Mouse (Mus musculus) frontal cortex, postnatal 14 days (tissue): ENCODE measurements around the gene Cited4.
A peak's percentile ranks its signal among the peaks of the same experiment; 100 is the strongest.

Experiments
- DNase-seq, 2 experiments: peaks; one replicate each; pipeline ENCODE4 v3.0.0; 2022; ENCODE audit warnings: low spot score in 2 of 2

The Cited4 gene

DNA sequence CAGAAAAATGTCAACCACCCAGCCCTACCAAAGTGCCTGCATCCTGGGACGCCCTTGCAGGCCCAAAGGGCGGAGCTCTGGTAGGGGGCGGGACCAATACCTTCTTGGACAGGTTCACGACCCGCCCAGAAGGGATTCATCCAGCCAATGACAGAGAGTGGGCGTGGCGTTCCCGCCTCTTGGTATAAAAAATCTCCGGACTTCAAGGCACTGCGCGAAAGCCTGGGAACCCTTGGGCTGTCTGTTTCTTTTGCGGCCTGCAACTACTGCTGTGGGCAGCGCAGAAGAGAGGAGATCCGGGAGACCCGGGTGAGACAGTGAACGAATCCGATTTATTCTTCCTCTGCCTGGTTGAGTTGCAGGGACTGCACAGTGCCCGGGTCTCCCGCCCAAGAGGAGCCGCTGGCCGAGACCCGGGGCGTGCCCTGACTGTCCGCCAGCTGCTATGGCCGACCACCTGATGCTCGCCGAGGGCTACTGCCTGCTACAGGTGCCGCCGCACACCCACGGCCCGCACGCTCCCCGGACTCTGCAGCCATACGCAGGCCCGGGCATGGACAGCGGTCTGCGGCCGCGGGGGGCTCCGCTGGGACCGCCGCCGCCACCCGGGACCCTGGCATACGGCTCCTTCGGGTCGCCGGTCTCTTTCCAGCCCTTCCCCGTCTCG, at the start of gene Cited4:
TSS of gene Cited4 (plus strand) at position 215 of the 667 bp plus-strand sequence.
- DNase-seq: peak; percentile 70 to 74

DNA sequence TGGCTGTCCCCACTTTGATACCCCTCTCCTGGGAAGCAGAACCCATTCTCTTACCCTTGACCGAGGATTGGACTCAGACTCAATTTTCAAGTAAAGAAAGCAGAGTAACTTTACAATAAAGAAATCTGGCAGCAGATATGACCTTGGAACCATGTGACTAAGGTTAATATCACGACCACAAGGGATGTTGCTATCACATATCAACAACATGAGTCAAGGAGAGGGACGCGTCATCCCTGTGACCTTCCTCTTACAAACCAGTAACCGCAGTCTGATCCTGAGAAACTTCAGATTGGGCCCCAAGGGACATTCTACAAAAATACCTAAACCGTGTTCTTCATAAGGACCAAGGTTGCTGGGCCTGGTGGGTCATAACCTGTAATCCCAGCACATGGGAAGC, 38.6 kb upstream of the Cited4 start:
- DNase-seq: no peak

DNA sequence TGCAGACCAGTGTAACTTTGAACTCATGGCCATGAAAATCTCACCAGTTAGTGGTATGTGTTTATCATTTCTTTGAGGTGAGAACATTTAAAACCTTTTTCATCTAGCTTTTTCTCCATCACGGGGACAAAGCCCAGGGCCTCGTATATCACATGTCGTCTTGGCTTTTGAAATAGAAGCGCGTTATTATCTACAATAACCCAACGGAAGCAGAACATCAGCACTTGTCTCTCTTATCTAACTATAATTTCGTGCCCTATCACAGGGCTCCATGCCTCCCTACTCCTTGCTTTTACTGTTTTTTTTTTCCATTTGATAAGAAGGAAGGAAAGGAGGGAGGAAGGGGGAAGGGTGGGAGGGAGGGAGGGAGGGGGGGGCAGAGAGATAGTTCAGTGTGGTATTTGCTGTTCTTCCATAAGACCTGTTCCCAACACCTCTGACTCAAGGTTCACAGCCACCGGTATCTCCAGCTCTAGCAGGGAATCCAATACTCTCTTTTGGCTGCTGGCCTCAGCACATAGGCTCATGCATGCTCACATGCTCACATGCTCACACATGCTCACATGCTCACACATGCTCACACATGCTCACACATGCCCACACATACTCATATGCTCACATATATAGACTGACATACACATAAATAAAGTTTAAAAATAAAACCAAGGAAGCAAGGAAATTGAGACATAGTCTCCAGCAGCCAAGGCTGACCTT, 36.0 kb upstream of the Cited4 start:
- no peak for DNase-seq

DNA sequence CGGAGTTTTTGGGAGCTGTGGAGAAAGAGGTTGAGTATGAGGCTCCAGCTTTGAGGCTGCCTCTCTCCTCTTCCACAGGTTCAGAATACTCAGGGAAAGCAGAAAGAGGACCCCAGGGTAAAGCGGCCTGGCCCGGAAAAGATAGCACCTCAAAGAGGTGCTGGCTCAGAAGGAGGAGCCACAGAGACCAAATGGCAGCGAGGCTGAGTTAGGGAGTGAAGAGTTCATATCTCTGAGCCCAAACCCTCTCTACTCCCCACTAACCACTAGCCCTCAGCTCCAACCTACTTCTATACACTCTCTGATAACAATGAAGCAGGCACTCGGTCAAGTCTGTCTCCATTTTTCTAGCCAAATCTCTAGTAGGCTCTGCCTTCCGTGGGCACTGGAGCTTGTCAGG, 34.5 kb upstream of the Cited4 start:
- no peak for DNase-seq

DNA sequence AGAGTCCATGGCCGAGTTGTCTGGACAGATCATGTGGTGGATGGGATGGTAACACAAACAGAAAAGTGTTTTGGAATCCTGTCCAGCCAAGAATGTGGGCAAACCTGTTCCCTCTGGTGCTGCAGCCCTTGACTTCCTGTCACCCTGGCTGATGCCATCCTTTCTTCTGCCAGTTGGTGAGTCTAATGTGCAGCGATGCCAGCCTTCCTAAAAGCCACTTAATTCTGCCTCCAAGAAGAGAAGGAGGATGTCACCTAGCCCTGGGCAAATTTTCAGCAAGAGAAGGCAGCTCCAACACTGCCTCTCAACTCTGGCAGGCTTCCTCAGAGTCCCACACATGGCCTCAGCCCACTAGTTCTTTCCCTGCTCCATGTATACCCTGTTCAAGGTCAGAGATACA, 31.0 kb upstream of the Cited4 start:
- DNase-seq: no peak

DNA sequence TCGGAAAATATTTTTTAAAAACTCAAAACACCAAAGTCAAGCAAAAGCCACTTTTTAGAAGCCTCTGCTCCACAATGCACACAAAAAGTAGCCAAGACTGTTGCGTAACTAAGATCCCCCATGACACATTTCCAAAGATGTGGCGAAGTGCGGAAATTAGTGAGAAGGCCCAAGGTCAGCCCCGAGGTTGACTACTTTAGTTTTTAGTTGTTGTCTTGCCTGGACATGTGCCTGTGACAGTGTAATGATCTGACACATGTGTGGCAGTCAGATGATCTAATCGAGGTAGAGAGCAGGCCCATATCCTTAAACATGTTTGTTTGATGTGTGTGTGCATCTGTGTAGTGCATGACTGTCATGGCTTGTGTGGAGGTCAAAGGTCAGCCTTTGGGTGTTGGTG, 24.4 kb upstream of the Cited4 start:
- DNase-seq: no peak

DNA sequence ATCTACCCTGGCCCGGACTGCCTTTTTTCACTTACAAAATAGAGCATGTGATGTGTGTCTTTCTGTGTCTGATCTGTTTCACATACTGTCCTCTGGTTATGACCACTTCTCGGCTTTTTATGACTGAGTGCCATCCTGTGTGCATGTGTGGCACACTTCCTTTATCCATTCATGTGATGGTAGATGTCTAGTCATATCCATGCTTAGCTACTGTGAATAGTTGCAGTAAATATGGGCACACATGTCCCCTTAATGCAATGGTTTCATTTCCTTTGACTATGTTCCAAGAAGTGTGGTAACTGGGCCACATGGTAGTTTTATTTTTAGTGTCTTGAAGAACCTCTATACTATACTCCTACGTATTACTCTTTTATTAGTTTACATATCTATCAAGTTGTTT, 22.5 kb upstream of the Cited4 start:
- DNase-seq: no peak

DNA sequence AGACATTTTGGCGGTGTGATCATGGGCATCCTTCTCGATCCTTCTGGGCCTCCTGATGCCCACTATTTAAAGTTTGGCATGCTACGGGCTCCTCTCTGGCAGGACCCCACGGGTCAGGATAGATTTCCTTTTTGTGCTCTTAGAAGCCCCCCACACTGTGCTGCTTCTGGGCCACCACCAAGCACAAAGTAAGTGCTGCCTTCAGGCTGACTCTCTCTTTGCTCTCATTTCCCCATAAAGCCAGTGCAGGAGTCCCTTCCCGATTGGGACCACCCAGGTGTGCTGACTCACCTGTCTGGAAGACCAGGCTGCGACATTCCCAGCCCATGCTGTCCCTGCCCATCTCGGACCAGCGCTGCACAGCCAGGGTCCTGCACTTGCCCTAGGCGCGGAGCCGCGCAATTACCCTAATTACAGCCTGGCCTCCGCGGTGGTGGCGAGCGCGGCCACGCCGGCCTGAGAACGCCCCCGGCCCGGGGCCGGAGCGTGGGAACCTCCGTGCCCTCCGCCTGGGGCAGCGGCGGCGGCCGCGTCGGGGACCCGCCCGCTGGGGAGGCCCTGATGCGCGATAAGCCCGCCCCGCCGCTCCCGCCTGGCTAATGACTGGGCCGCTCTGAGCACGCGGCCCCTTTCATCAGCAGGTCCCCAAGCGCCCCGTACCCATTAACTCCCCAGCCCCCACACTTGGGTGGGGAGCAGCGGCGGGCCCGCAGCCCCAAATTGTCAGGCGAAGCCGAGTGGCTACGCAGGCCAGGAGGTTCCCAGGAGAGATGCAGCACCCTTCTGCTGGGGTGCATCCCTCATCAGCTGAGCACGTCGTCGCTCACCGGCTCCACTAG, 16.8 kb upstream of the Cited4 start:
- peak; percentile 23 to 29 for DNase-seq

DNA sequence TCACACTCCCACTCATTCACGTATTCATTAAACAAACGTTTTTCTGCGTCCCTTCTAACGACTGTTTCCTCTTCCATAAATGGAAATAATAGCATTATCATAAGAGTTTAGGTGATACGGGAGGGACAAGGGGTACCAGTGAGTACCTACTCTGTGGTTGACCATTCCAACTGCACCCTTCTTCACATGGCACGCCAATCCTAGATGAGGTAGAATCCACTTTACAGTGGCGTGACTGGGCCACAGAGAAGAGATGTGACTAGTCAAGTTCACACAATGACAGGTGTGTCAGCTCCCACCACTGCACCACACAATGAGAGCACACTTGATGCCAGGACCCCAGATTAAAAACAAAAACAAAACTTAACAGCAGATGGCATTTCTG, 16.2 kb upstream of the Cited4 start:
- no peak for DNase-seq

DNA sequence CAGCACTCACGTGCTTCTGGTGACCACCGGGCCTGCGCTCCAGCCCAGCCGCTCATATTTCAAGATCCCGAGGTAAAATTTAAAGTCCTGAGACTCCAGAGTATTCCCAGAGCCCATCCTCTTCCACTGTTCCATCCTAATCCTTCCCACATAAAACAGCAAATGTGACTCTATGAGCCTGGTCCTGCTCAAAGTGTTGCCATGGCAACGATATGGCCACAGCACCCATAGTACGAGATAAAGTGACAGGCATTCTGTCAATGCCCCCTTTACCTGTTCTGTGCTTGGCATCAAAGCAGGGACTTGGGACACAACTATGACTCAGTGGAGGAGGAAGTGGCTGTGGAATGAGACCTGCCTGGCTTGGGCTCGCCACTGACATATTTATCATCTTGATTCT, 10.5 kb upstream of the Cited4 start:
- no peak for DNase-seq

DNA sequence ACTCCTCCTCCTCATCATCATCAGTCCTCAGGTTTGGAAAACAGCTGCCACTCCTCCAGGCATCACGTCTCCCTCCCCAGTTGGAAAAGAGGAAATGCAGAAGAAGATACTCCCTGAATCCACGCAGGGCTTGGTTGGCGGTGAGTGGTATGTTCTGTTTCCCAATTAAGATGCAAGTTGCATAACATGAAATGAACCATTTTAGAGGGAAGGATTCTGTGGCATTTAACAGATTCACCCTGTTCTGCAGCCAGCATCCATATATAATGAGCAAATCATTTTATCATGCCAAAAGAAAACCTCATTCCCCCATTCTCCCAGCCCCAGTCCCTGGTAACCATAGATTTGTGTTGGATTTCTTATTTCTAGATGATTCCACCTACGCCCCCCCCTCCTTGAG, 5.9 kb upstream of the Cited4 start:
- peak in 1 of 2 experiments; percentile 37 for DNase-seq

DNA sequence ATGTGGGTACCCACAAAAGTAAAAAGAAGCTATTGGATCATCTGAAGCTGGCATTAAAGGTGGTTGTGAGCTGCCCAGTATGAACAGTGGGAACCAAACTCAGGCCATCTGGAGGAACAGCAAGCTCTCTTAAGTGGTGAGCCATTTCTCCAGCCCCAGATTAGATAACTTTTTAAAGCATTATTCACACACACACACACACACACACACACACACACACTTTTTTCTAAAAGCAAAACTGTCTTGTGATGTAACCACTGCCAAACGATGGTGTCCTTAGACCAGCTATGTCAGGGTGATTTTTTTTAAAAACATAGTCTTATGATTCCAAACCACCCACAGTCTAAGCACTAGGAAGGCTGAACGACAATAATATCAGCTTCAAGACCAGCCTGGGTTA, 1.8 kb upstream of the Cited4 start:
- no peak for DNase-seq

DNA sequence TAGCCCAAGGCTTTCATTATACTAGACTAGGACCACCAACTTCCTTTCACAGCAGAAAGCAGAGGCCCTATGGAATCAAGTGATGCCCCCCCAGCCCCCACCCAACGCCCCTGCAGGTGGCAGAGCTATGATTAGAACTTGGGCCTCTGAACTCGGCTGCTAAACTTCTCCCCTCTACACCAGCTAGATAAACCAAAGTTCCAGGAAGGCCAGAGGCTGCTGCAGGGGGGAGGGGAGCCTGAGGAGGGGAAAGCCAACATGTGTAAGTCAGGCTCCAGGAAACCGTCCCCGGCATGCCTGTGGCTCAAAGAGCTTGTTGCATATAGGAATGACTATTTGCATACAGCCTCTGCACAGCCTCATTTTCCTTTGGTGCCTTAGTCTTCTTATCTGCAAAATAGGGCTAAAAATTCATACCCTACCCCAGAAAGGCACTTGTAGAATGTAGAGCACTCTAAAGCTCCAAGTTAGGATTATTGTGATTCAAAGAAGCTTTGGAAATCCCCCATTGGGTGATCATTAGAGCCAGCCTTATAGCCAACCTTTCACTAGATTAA, 1.1 kb upstream of the Cited4 start:
- DNase-seq: no peak

DNA sequence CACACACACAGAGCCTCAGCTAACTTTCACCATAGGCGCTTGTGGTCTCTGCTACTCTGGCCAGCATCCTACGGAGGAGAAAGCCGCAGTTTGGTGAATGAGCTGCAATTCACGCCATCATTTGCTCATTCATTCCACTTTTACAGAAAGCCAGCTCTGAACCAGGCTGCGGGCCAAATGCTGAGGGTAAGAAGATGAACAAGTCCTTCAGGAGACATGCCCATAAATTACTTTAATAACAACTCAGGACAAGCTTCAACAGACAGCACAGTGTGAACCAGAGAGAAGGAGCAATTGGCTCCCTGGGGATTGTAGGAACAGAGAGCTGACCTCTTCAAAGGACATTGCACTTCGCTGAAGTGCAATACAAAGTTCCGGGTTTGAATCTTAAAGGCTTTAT, 590 bp upstream of the Cited4 start:
- no peak for DNase-seq

DNA sequence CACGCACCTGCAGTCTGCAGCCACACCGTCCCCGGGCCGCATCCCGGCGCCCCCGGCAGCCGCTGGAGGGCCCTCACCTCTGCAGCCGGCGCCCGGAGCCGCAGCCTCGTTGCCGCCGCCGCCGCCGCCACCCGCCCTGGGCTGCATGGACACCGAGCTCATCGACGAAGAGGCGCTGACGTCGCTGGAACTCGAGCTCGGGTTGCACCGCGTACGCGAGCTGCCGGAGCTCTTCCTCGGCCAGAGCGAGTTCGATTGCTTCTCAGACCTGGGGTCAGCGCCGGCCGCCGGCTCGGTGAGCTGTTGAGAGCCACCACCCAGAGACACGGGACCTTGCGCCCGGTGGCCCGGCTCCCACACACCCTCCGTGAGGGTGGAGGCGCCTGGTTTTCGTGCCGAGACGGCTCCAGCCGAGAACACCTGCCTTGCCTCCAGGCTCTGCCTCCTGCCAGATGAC, 701 bp downstream of the Cited4 start:
- no peak for DNase-seq

DNA sequence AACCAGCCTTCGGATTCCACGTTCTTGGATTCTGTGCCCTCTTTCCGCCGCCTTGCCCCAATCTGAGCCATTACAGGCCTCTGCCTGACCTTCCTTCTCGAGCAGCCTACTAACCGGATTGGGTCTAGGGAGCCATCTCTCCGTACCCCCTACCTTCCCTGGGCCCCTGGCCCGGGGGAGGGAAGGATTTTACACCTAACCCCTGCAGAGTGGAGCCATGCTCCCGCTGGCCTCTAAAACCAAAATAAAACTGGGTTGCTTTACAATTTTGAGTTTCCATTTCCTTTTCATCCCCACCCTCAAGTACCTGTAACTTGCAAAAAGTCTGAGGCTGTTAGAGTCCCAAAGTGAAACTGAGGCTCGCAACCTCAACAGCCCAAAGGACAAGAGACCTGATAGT, 1.2 kb downstream of the Cited4 start:
- DNase-seq: no peak

DNA sequence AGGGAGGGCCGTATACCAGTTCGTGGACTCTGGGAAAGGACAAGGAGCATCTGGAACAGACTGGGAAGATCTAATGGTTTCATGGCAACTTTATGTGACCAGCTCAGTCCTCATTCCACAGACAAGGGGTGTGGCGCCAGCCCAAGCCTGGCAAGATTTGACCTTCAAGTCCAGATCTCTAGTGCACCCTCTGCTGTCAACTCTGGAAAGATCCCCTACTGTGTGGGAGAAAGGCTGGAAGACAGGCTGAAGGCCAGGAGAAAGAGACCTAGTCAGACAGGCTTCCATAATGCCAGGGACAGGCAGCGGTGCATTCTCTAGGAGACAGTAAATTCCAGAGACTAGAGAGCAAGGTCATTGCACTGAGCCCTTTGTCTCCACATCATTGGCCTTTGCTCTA, 2.2 kb downstream of the Cited4 start:
- no peak for DNase-seq

DNA sequence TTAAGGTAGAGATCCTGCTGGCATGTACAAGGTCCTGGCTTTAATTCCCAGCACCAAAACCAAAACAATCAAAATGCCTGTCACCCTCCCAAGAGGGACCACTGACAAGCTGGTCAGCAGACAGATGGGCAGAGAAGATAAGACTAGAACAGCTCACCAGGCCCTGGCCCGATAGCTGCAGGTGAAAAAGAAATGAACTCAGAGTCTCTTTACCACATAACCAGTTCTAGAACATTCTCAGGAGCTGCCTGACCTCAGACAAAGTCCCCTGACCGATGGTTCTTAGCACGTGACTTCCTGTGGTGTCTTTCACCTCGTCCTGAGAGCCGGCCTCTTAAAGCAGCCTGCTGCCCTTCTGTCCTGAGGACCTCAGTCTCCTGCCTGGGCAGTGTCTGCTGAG, 3.2 kb downstream of the Cited4 start:
- DNase-seq: no peak

DNA sequence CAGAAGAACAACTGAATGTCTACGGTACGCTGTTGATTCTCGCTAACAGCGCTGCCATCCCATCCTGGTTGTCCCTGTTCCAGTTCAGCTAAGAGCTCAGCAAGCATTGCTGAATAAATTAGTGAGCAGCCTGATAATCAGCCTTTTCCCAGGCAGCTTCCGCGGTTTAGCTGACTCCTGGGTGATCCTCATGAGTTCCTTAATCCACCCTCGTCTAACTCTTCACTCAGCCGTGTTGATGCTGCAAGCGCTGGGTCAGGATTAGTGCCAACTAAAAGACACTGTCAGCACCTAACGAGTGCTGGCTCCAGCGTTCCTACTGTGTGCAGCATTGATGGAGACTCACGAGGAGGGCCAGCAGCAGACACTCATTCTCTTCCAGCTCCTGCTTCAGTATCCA, 4.7 kb downstream of the Cited4 start:
- no peak for DNase-seq

DNA sequence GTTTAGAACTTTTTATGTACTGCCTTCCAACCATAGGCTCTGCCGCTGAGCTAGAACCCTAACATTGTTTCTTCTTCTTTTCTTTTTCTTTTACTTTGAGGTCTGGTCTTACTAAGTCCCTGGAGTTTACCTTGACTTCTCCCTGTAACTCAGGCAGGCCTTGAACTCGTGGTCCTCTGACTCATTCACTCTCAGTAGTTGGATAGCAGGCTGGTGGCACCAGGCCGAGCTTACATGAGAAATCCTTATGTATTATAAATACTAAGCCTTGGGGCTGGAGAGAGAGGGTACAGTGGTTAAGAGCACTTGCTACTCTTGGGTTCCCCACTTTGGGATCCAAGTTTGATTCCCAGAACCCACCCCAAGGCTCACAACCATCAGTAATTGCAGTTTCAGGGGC, 7.2 kb downstream of the Cited4 start:
- no peak for DNase-seq

DNA sequence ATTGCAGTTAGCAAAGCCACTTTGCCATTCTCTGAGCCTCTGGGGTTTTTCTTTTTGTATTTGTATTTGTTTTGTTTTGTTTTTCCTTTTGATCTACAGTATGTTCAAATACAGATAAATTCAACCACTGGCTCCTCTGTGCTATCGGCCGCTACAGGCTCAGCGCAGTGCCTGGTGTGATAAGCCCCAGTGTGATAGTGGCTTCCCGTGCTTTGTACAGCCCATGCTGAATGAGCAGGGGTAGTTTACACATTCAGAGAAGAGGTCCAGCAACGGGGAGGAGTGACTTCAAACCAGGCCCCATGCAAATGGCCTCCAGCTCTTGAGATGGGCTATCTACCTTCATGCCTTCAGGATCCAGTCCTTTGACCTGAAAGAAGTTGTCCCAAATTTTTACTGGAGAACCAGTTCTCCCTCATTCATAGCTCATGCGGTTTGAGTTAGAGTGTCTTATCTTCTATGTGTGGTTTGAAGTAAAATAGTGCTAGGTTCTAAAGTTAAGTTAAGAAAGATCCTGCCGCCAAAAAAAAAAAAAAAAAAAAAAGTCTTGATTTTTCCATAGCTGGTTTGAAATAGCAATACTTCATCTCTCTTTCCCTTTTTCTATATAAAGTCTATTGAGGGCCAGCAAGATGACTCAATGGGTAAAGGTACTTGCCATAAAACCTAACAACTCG, 8.5 kb downstream of the Cited4 start:
- DNase-seq: no peak

DNA sequence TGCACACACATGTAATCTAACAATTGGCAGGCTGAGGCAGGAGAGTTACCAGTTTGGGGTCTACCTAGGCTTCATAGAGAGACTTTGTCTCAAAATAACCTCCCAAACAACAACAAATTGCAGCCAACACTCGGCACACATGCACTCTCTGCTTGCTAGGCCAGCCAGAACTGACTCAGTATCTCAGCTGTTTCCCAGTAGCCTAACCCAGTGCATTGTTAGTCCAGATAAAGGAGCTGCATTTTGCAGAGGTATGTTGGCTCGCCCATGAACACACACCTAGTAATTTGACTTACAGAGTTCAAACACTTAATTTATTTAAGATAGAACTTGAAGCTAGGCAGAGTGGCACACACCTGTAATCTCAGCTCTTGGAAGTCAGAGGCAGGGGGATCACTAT, 9.3 kb downstream of the Cited4 start:
- no peak for DNase-seq
